Mouse (Mus musculus) megakaryocyte, embryonic 14.5 days (primary cell): Measurements from ENCODE around the gene Phf12.

Experiments
- FLI1 ChIP-seq: IDR thresholded peaks from 2 replicates; pipeline ENCODE4 v1.6.1; 2012; ENCODE audit warnings: low read length, inconsistent platforms, mixed read lengths
- GATA1 ChIP-seq: IDR thresholded peaks from 3 replicates; pipeline ENCODE4 v1.6.1; 2012; ENCODE audit warnings: mixed read lengths, low read length, inconsistent platforms, borderline replicate concordance

GRCm38 (mm10) chr11:78053078-78053477, 70.5 kb downstream of the Phf12 start:
- no peak for TF ChIP-seq GATA1
- no peak for TF ChIP-seq FLI1
